In genomic region chr2:91701366-91701765, GRCm38 (mm10) we compare ENCODE assay signal across 17 mouse cellular contexts.
"Had no signal": no experiment of that assay in that cellular context is flagged by ENCODE, and none has a peak within 500 bp of the region (broad histone marks: within the 10 kb centered on the region; RNA-seq: fewer than 3 reads in every experiment).

No protein-coding gene starts in this region.

- H3K4me1 ChIP-seq: kidney, embryonic 15.5 days; liver, embryonic 13.5 days; neural tube, embryonic 12.5 days; neural tube, embryonic 15.5 days; stomach, embryonic 15.5 days had no signal

- H3K27ac ChIP-seq: kidney, embryonic 15.5 days; left cerebral cortex, adult 2 months; liver, embryonic 13.5 days; neural tube, embryonic 12.5 days; neural tube, embryonic 15.5 days; stomach, embryonic 15.5 days had no signal

- DNase-seq: kidney, postnatal 10 days; kidney, postnatal 36 days; layer of hippocampus, postnatal 36 days; liver, embryonic 13.5 days; lung, adult 2 months; lung, postnatal 14 days; lung, postnatal 4 days; midbrain, embryonic 14.5 days; right cerebral cortex, adult 18-20 months; right cerebral cortex, postnatal 14 days; right cerebral cortex, postnatal 4 days; thymus, postnatal 25 days had no signal

- H3K4me3 ChIP-seq: kidney, embryonic 15.5 days; left cerebral cortex, adult 2 months; liver, embryonic 13.5 days; neural tube, embryonic 12.5 days; neural tube, embryonic 15.5 days; stomach, embryonic 15.5 days had no signal
